Mouse (Mus musculus) thymus, adult 2 months (tissue): ENCODE data around the gene Evx2.

Experiments
- CTCF ChIP-seq: fragments of 200-500 bp; IDR thresholded peaks from 2 replicates; pipeline ENCODE4 v1.5.1; 2012; ENCODE audit warnings: mild to moderate bottlenecking, control low read depth, low read length, moderate library complexity, borderline replicate concordance; ENCODE audit not compliant: control insufficient read depth, poor library complexity, insufficient read depth; ENCODE audit errors: extremely low read depth
- POLR2A ChIP-seq: fragments of 200-500 bp; IDR thresholded peaks from 2 replicates; pipeline ENCODE4 v1.6.1; 2012; ENCODE audit warnings: mild to moderate bottlenecking, low read length, control low read depth, moderate library complexity; ENCODE audit not compliant: control insufficient read depth, poor library complexity, insufficient read depth; ENCODE audit errors: extremely low read depth

DNA sequence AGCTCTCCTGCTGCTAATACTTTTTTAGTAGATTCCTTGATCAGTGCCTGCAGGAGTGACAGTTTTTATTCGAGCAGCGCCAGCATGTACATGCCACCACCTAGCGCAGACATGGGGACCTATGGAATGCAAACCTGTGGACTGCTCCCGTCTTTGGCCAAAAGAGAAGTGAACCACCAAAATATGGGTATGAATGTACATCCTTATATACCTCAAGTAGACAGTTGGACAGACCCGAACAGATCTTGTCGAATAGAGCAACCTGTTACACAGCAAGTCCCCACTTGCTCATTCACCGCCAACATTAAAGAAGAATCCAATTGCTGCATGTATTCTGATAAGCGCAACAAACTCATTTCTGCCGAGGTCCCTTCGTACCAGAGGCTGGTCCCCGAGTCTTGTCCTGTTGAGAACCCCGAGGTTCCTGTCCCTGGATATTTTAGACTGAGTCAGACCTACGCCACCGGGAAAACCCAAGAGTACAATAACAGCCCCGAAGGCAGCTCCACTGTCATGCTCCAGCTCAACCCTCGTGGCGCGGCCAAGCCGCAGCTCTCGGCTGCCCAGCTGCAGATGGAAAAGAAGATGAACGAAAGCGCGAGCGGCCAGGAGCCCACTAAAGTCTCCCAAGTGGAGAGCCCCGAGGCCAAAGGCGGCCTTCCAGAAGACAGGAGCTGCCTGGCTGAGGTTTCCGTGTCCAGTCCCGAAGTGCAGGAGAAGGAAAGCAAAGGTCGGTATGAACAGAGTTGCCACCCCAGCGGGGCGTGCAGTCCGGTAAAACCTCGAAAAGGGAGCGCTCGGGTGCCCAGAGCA is 32.8 kb upstream of the Evx2 start:
- TF ChIP-seq POLR2A (no peak), CTCF (no peak)
